Mouse (Mus musculus): Measurements from ENCODE around the gene Ttc7b. TPM values are rescaled to one million over a fixed set of nuclear protein-coding genes. Genes with fewer than 3 reads are reported as not detected.

The Ttc7b gene
- polyA plus RNA-seq, 1 experiment: 0.13 TPM

GRCm38 (mm10) chr12:100439883-100440282 is 80.7 kb downstream of the Ttc7b start:
- H3K4me3 ChIP-seq (replicated peaks): no peak overlapping the region
- H3K27me3 ChIP-seq (ENCODE audit: control insufficient read depth): no peaks in the 10 kb centered on the region
- H3K9me3 ChIP-seq (ENCODE audit: control insufficient read depth, low read length): no peaks in the 10 kb centered on the region
- H3K36me3 ChIP-seq (ENCODE audit: control insufficient read depth): no peaks in the 10 kb centered on the region
- TF ChIP-seq GATA1 (IDR thresholded peaks at IDR 0.05; ENCODE audit: low read length) (no peak), TAL1 (IDR thresholded peaks at IDR 0.05; ENCODE audit: low read length) (no peak)
- H3K4me1 ChIP-seq (ENCODE audit: control insufficient read depth): no peaks in the 10 kb centered on the region

- Histone ChIP-seq H3K27me3 (ENCODE audit: control insufficient read depth) (no peaks in the 10 kb centered on the region), H3K4me3 (replicated peaks) (no peak overlapping the region), H3K36me3 (ENCODE audit: control insufficient read depth) (no peaks in the 10 kb centered on the region), H3K9me3 (ENCODE audit: control insufficient read depth, low read length) (no peaks in the 10 kb centered on the region), H3K4me1 (ENCODE audit: control insufficient read depth) (no peaks in the 10 kb centered on the region)
- no peak for TF ChIP-seq TAL1 (IDR thresholded peaks at IDR 0.05; ENCODE audit: low read length)
- TF ChIP-seq GATA1 (IDR thresholded peaks at IDR 0.05; ENCODE audit: low read length): no peak
Measured at GRCm38 (mm10) chr12:100439145-100439755, 81.4 kb downstream of the Ttc7b start.

GRCm38 (mm10) chr12:100438509-100438908 is 82.1 kb downstream of the Ttc7b start:
- no peak for TF ChIP-seq GATA1 (IDR thresholded peaks at IDR 0.05; ENCODE audit: low read length)
- no peak for TF ChIP-seq TAL1 (IDR thresholded peaks at IDR 0.05; ENCODE audit: low read length)
- Histone ChIP-seq H3K4me3 (replicated peaks) (no peak overlapping the region), H3K9me3 (ENCODE audit: control insufficient read depth, low read length) (no peaks in the 10 kb centered on the region), H3K27me3 (ENCODE audit: control insufficient read depth) (no peaks in the 10 kb centered on the region), H3K4me1 (ENCODE audit: control insufficient read depth) (no peaks in the 10 kb centered on the region), H3K36me3 (ENCODE audit: control insufficient read depth) (no peaks in the 10 kb centered on the region)

- no peak for TF ChIP-seq GATA1 (IDR thresholded peaks at IDR 0.05; ENCODE audit: low read length)
- TF ChIP-seq TAL1 (IDR thresholded peaks at IDR 0.05; ENCODE audit: low read length): no peak
- H3K36me3 ChIP-seq (ENCODE audit: control insufficient read depth): no peaks in the 10 kb centered on the region
- no peak overlapping the region for H3K4me3 ChIP-seq (replicated peaks)
- no peaks in the 10 kb centered on the region for H3K9me3 ChIP-seq (ENCODE audit: control insufficient read depth, low read length)
- H3K4me1 ChIP-seq (ENCODE audit: control insufficient read depth): no peaks in the 10 kb centered on the region
- no peaks in the 10 kb centered on the region for H3K27me3 ChIP-seq (ENCODE audit: control insufficient read depth)
Measured at GRCm38 (mm10) chr12:100437862-100438261, 82.8 kb downstream of the Ttc7b start.

DNA sequence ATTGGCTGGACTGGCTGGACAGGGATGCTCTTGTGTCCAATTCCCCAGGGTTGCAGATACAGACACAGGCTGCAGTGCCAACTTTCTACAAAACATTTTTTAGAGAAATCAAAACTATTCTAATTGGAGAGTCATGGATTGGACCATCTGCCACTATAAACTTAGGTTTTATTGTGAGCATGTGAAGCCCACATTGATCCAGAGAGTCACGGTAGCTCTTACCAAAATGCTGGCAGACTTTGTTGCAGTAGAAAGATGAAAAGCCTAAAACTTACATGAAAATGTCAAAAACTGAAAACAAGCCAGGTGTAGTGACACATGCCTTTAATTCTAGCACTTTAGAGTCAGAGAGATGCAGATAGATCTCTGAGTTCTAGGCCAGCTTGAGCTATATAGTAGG is 84.9 kb downstream of the Ttc7b start:
- H3K4me1 ChIP-seq (ENCODE audit: control insufficient read depth): no peaks in the 10 kb centered on the region
- H3K27me3 ChIP-seq (ENCODE audit: control insufficient read depth): no peaks in the 10 kb centered on the region
- H3K9me3 ChIP-seq (ENCODE audit: control insufficient read depth, low read length): no peaks in the 10 kb centered on the region
- H3K4me3 ChIP-seq (replicated peaks): no peak overlapping the region
- no peaks in the 10 kb centered on the region for H3K36me3 ChIP-seq (ENCODE audit: control insufficient read depth)
- TF ChIP-seq GATA1 (IDR thresholded peaks at IDR 0.05; ENCODE audit: low read length) (no peak), TAL1 (IDR thresholded peaks at IDR 0.05; ENCODE audit: low read length) (no peak)

DNA sequence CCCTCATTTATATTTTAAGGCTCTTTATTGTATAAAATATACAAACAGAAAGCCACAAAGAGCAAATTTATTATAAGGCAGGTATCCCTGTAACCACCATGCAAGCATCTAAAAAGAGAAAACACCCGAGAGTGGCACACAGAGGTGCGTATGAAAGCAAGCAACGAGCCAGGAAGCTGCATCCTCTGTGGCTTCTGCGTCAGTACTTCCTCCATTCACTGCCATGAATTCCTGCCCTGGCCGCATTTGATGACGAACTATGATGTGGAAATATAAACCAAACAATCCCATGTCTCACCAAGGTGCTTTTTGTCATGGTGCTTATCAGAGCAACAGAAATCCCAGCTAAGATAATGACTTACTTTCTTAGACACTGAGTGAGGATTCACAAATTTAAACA is 88.8 kb downstream of the Ttc7b start:
- Histone ChIP-seq H3K27me3 (ENCODE audit: control insufficient read depth) (no peaks in the 10 kb centered on the region), H3K9me3 (ENCODE audit: control insufficient read depth, low read length) (no peaks in the 10 kb centered on the region), H3K36me3 (ENCODE audit: control insufficient read depth) (no peaks in the 10 kb centered on the region), H3K4me1 (ENCODE audit: control insufficient read depth) (no peaks in the 10 kb centered on the region), H3K4me3 (replicated peaks) (no peak overlapping the region)
- no peak for TF ChIP-seq GATA1 (IDR thresholded peaks at IDR 0.05; ENCODE audit: low read length)
- TF ChIP-seq TAL1 (IDR thresholded peaks at IDR 0.05; ENCODE audit: low read length): no peak

- H3K4me1 ChIP-seq (ENCODE audit: control insufficient read depth): no peaks in the 10 kb centered on the region
- no peak for TF ChIP-seq TAL1 (IDR thresholded peaks at IDR 0.05; ENCODE audit: low read length)
- H3K27me3 ChIP-seq (ENCODE audit: control insufficient read depth): no peaks in the 10 kb centered on the region
- H3K36me3 ChIP-seq (ENCODE audit: control insufficient read depth): no peaks in the 10 kb centered on the region
- no peak overlapping the region for H3K4me3 ChIP-seq (replicated peaks)
- no peaks in the 10 kb centered on the region for H3K9me3 ChIP-seq (ENCODE audit: control insufficient read depth, low read length)
Measured at GRCm38 (mm10) chr12:100429414-100430114, 91.1 kb downstream of the Ttc7b start.

DNA sequence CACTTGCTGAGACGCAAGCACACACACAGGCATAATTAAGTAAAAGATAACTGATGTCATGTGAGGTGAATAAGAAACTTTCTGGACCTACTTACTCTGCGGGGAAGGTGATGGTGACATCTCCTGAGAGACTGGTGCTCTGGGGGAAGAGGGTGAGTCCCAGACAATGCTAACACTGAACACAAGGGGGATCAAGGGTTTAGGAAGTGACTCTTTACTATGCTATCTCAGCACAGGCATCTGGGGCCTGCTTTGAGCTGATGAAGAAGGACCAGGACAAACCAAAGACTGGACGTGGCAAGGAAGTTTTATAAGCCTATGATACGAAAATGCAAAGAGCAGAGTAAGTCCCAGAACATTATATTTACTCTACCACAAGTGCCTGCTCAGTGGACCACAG is 92.4 kb downstream of the Ttc7b start:
- Histone ChIP-seq H3K27me3 (ENCODE audit: control insufficient read depth) (no peaks in the 10 kb centered on the region), H3K4me1 (ENCODE audit: control insufficient read depth) (no peaks in the 10 kb centered on the region), H3K9me3 (ENCODE audit: control insufficient read depth, low read length) (no peaks in the 10 kb centered on the region), H3K36me3 (ENCODE audit: control insufficient read depth) (no peaks in the 10 kb centered on the region), H3K4me3 (replicated peaks) (no peak overlapping the region)
- no peak for TF ChIP-seq TAL1 (IDR thresholded peaks at IDR 0.05; ENCODE audit: low read length)
- no peak for TF ChIP-seq GATA1 (IDR thresholded peaks at IDR 0.05; ENCODE audit: low read length)

- Histone ChIP-seq H3K36me3 (ENCODE audit: control insufficient read depth) (no peaks in the 10 kb centered on the region), H3K4me3 (replicated peaks) (no peak overlapping the region)
Measured at GRCm38 (mm10) chr12:100426212-100426611, 94.4 kb downstream of the Ttc7b start.

More at GRCm38 (mm10) chr12:100426212-100426611, 94.4 kb downstream of the Ttc7b start:
- TF ChIP-seq TAL1 (IDR thresholded peaks at IDR 0.05; ENCODE audit: low read length) (no peak), GATA1 (IDR thresholded peaks at IDR 0.05; ENCODE audit: low read length) (no peak)
- Histone ChIP-seq H3K27me3 (ENCODE audit: control insufficient read depth) (no peaks in the 10 kb centered on the region), H3K4me1 (ENCODE audit: control insufficient read depth) (no peaks in the 10 kb centered on the region), H3K9me3 (ENCODE audit: control insufficient read depth, low read length) (no peaks in the 10 kb centered on the region)

All from erythroblast, embryonic 14.5 days (primary cell).